Mouse (Mus musculus): ENCODE measurements around the gene Prss44.

GRCm38 (mm10) chr9:110775269-110776022, 38.3 kb upstream of the Prss44 start:
- TF ChIP-seq POLR2A (IDR thresholded peaks at IDR 0.05; ENCODE audit: borderline replicate concordance, control insufficient read depth, low read depth, low read length) (no peak), CTCF (IDR thresholded peaks at IDR 0.05; ENCODE audit: control insufficient read depth, insufficient read depth, low read length) (no peak)

All from bone marrow, adult 2 months (tissue).